ENCODE assay signal across 9 mouse cellular contexts in genomic region chr11:75013764-75014695, GRCm38 (mm10).
DNase-seq lines count a peak whose midpoint lies in the region; ATAC-seq and TF ChIP-seq lines count a peak whose summit lies in the region.
"Had no signal": no experiment of that assay in that cellular context is flagged by ENCODE, and none has a peak within 500 bp of the region (broad histone marks: within the 10 kb centered on the region; RNA-seq: fewer than 3 reads in every experiment).

No protein-coding gene starts in this region.

- peak overlapping the region; percentile 55 for H3K9ac ChIP-seq in heart, adult 2 months (ENCODE audit: low read depth, low read length)
- peak overlapping the region; percentile 43; the same call in 1 of the 2 replicates for H3K9ac ChIP-seq in limb, embryonic 13.5 days

- intact Hi-C loops in heart, adult 2 months (cut with DNase I), result loop anchor here (1.0 to 2.0 kb wide), 4 partner anchors 19 to 37 kb away; no protein-coding TSS in a partner anchor

- H3K4me3 ChIP-seq in heart, adult 2 months, result peak overlapping the region; percentile 7; the same call in 1 of the 2 replicates
- no peak overlapping the region for H3K4me3 ChIP-seq in limb, embryonic 13.5 days

- TF ChIP-seq EP300 in heart, adult 2 months (IDR thresholded peaks at IDR 0.05; ENCODE audit: insufficient read depth, low read depth, low read length), result no peak

- 73% methylated on average over 12 of the region's 12 CpGs for WGBS in heart, adult 2 months
- WGBS in limb, embryonic 13.5 days, result 63% methylated on average over 12 of the region's 12 CpGs

- peaks cover 35% of the 10 kb centered on the region for H3K36me3 ChIP-seq in heart, adult 2 months (ENCODE audit: control insufficient read depth, insufficient read depth, low read length)
- H3K36me3 ChIP-seq in limb, embryonic 13.5 days, result no peaks in the 10 kb centered on the region

- H3K9me3 ChIP-seq in limb, embryonic 13.5 days, result no peaks in the 10 kb centered on the region

- TF ChIP-seq POLR2A in heart, adult 2 months (IDR thresholded peaks at IDR 0.05; ENCODE audit: insufficient read depth, low read depth, low read length), result no peak; the same call in 1 of the 2 replicates

- peak overlapping the region; percentile 96 for H3K27ac ChIP-seq in heart, adult 2 months
- H3K27ac ChIP-seq in limb, embryonic 13.5 days, result peak overlapping the region; percentile 87

- peak overlapping the region; percentile 45; the same call in 1 of the 2 replicates for H3K4me2 ChIP-seq in limb, embryonic 13.5 days (replicated peaks)

- peak; percentile 41 for ATAC-seq in limb, embryonic 13.5 days (ENCODE audit: low FRiP score, low read depth)

- no peaks in the 10 kb centered on the region for H3K79me2 ChIP-seq in heart, adult 2 months (replicated peaks; ENCODE audit: control insufficient read depth, insufficient read depth, low read length)

- peak; percentile 95 for DNase-seq in heart, adult 11 months
- DNase-seq in heart, postnatal 4 days, result no peak
- peak; percentile 43 for DNase-seq in Muller cell, postnatal 12 days (ENCODE audit: inconsistent ontology term)
- DNase-seq in heart, adult 2 months, result peak in 1 of 2 experiments; percentile 31
- no peak for DNase-seq in ovary, postnatal 36 days (ENCODE audit: low spot score)
- no peak for DNase-seq in gastrocnemius, adult 8-10 months (ENCODE audit: low spot score in 2 of 2)
- DNase-seq in spleen, adult 18-20 months, result no peak
- DNase-seq: liver had no signal

- H3K4me1 ChIP-seq in heart, adult 2 months (ENCODE audit: control insufficient read depth, insufficient read depth, low read length), result peaks cover 30% of the 10 kb centered on the region
- peaks cover 67% of the 10 kb centered on the region for H3K4me1 ChIP-seq in limb, embryonic 13.5 days

- no peaks in the 10 kb centered on the region for H3K27me3 ChIP-seq in heart, adult 2 months (ENCODE audit: control insufficient read depth, insufficient read depth, low read length)
- no peaks in the 10 kb centered on the region for H3K27me3 ChIP-seq in limb, embryonic 13.5 days

- TF ChIP-seq CTCF in heart, adult 2 months (IDR thresholded peaks at IDR 0.05), result no peak

Comparison
In these comparisons a context has a peak if more than half of its experiments do, and no peak if none do; other contexts are left out.
1. DNase-seq: peak in heart, adult 11 months (single experiment) and Muller cell, postnatal 12 days (single experiment); none in heart, postnatal 4 days (single experiment), ovary, postnatal 36 days (single experiment), gastrocnemius, adult 8-10 months (0 of 2) and spleen, adult 18-20 months (0 of 2).